Mouse (Mus musculus) stomach, adult 2 months (tissue): ENCODE data around the gene Gm45711. TPM values are rescaled to one million over a fixed set of nuclear protein-coding genes. Genes with fewer than 3 reads are reported as not detected.

Experiments used
- polyA plus RNA-seq: library from polyadenylated mRNA; depleted of rRNA; stranded (reverse); fragments of >200 nt; gene quantifications from 2 replicates; pipeline ENCODE4 v1.2.3, GENCODE M21; 2012; rRNA removed

Gm45711 gene
- not detected in 2 replicates for polyA plus RNA-seq

GRCm38 (mm10) chr8:104309441-104310155 lies at the start of gene Gm45711, which contains the start of gene Cmtm1:
Gm45711 (minus strand) TSS chr8:104310081.
Cmtm1 (minus strand) TSS chr8:104310145.

GRCm38 (mm10) chr8:104339229-104339982 lies 29.5 kb upstream of the Gm45711 start, which contains the start of gene Cmtm3:
Cmtm3 (plus strand) TSS chr8:104339410.

GRCm38 (mm10) chr8:104321930-104322329 lies 12.0 kb upstream of the Gm45711 start, which contains the start of gene Cmtm2b:
Cmtm2b (plus strand) TSS chr8:104322230.

GRCm38 (mm10) chr8:104321267-104321666 lies 11.4 kb upstream of the Gm45711 start, which contains the start of gene Gm11020:
Gm11020 (plus strand) TSS chr8:104321567.

GRCm38 (mm10) chr8:104293081-104293480 lies 16.8 kb downstream of the Gm45711 start, which contains the start of gene Cmtm2a:
Cmtm2a (minus strand) TSS chr8:104293181.

GRCm38 (mm10) chr8:104250439-104251367 lies 59.2 kb downstream of the Gm45711 start, which contains the start of gene Cklf:
Cklf (plus strand) TSS chr8:104250861.

GRCm38 (mm10) chr8:104248276-104248675 lies 61.6 kb downstream of the Gm45711 start, which contains the start of gene Tk2:
Tk2 (minus strand) TSS chr8:104248558.

Other genes with a start within 250 kb of the Gm45711 start
- gene Cdh5, start 208.5 kb downstream of the Gm45711 start, polyA plus RNA-seq: 8.8 and 13.6 TPM in 2 replicates
- gene Bean1, start 139.6 kb downstream of the Gm45711 start, polyA plus RNA-seq: 1.6 and 2.7 TPM in 2 replicates
- 6.5 and 7.2 TPM in 2 replicates for gene Tk2, start 61.5 kb downstream of the Gm45711 start, polyA plus RNA-seq
- gene Cklf, start 59.2 kb downstream of the Gm45711 start, polyA plus RNA-seq: 0.83 and 1.1 TPM in 2 replicates
- not detected in 2 replicates for gene Cmtm2a, start 16.9 kb downstream of the Gm45711 start, polyA plus RNA-seq
- gene Cmtm1, start 64 bp upstream of the Gm45711 start, polyA plus RNA-seq: not detected in 2 replicates
- not detected in 2 replicates for gene Gm11020, start 11.5 kb upstream of the Gm45711 start, polyA plus RNA-seq
- gene Cmtm2b, start 12.1 kb upstream of the Gm45711 start, polyA plus RNA-seq: not detected in 2 replicates
- gene Cmtm3, start 29.3 kb upstream of the Gm45711 start, polyA plus RNA-seq: 31.8 and 34.4 TPM in 2 replicates
- 14.2 and 14.5 TPM in 2 replicates for gene Cmtm4, start 85.7 kb upstream of the Gm45711 start, polyA plus RNA-seq
- gene Dync1li2, start 133.0 kb upstream of the Gm45711 start, polyA plus RNA-seq: 3.2 and 4.5 TPM in 2 replicates
- 0.04 and 0.13 TPM in 2 replicates for gene Terb1, start 199.8 kb upstream of the Gm45711 start, polyA plus RNA-seq
- 0.77 and 0.78 TPM in 2 replicates for gene Nae1, start 224.6 kb upstream of the Gm45711 start, polyA plus RNA-seq
- gene Car7, start 224.6 kb upstream of the Gm45711 start, polyA plus RNA-seq: 2.8 and 3.1 TPM in 2 replicates